Mouse (Mus musculus): ENCODE measurements around the gene Barx2.

The Barx2 gene

GRCm38 (mm10) chr9:31913739-31914591, 703 bp upstream of the Barx2 start:
- CTCF ChIA-PET = interaction anchor here in 3 of 4 experiments (0.6 to 3.5 kb wide), 8 partner anchors 11 to 355 kb away, joined by 3 to 16 read pairs (median 4); no protein-coding TSS in a partner anchor
- POLR2A ChIA-PET = interaction anchor here in 2 of 4 experiments (1.2 to 1.9 kb wide), 3 partner anchors 12 to 229 kb away, joined by 4 to 7 read pairs (median 4); no protein-coding TSS in a partner anchor

- CTCF ChIA-PET = interaction anchor here in 3 of 4 experiments (0.7 to 3.5 kb wide), 10 partner anchors 12 to 353 kb away, joined by 3 to 16 read pairs (median 4); no protein-coding TSS in a partner anchor
- POLR2A ChIA-PET = interaction anchor here in 2 of 4 experiments (0.6 to 1.9 kb wide), 4 partner anchors 14 to 228 kb away, joined by 3 to 7 read pairs (median 4); no protein-coding TSS in a partner anchor
Observed at GRCm38 (mm10) chr9:31912553-31912920, 725 bp downstream of the Barx2 start.

GRCm38 (mm10) chr9:31910221-31910620, 3.0 kb downstream of the Barx2 start:
- POLR2A ChIA-PET = no interaction called here
- CTCF ChIA-PET = no interaction called here

GRCm38 (mm10) chr9:31901781-31902180, 11.5 kb downstream of the Barx2 start:
- ChIA-PET CTCF (no interaction called here), POLR2A (interaction anchor here in 1 of 4 experiments (0.5 kb wide), 1 partner anchor 1203 kb away, joined by 3 read pairs; no protein-coding TSS in a partner anchor)

- ChIA-PET CTCF (interaction anchor here in 2 of 4 experiments (0.6 to 1.4 kb wide), 2 partner anchors 18 to 33 kb away, joined by 3 to 4 read pairs; partner anchors contain the start of gene Barx2 (in 1 of the 2)), POLR2A (interaction anchor here in 1 of 4 experiments (0.8 kb wide), 1 partner anchor 16 kb away, joined by 3 read pairs; no protein-coding TSS in a partner anchor)
Observed at GRCm38 (mm10) chr9:31894775-31895320, 18.4 kb downstream of the Barx2 start.

- ChIA-PET POLR2A (no interaction called here), CTCF (no interaction called here)
Observed at GRCm38 (mm10) chr9:31888333-31888732, 24.9 kb downstream of the Barx2 start.

- POLR2A ChIA-PET = interaction anchor here in 1 of 4 experiments (0.6 kb wide), 1 partner anchor 606 kb away, joined by 3 read pairs; the partner anchor contains the start of gene Prdm10
- CTCF ChIA-PET = no interaction called here
Observed at GRCm38 (mm10) chr9:31886258-31886657, 27.0 kb downstream of the Barx2 start.

GRCm38 (mm10) chr9:31882376-31882775, 30.9 kb downstream of the Barx2 start:
- POLR2A ChIA-PET = no interaction called here
- CTCF ChIA-PET = no interaction called here

GRCm38 (mm10) chr9:31875556-31875955, 37.7 kb downstream of the Barx2 start:
- ChIA-PET CTCF (no interaction called here), POLR2A (no interaction called here)

- POLR2A ChIA-PET = no interaction called here
- CTCF ChIA-PET = no interaction called here
Observed at GRCm38 (mm10) chr9:31874236-31874635, 39.0 kb downstream of the Barx2 start.

GRCm38 (mm10) chr9:31871410-31871809, 41.9 kb downstream of the Barx2 start:
- POLR2A ChIA-PET = no interaction called here

GRCm38 (mm10) chr9:31868823-31869460, 44.3 kb downstream of the Barx2 start:
- ChIA-PET POLR2A (no interaction called here), CTCF (no interaction called here)

More at GRCm38 (mm10) chr9:31871410-31871809, 41.9 kb downstream of the Barx2 start:
- CTCF ChIA-PET = no interaction called here

GRCm38 (mm10) chr9:31863830-31864229, 49.4 kb downstream of the Barx2 start:
- ChIA-PET POLR2A (no interaction called here), CTCF (no interaction called here)

- POLR2A ChIA-PET = no interaction called here
- CTCF ChIA-PET = no interaction called here
Observed at GRCm38 (mm10) chr9:31859446-31859845, 53.8 kb downstream of the Barx2 start.

GRCm38 (mm10) chr9:31858720-31859340, 54.4 kb downstream of the Barx2 start:
- POLR2A ChIA-PET = no interaction called here
- CTCF ChIA-PET = no interaction called here

GRCm38 (mm10) chr9:31857512-31857911, 55.8 kb downstream of the Barx2 start:
- POLR2A ChIA-PET = no interaction called here
- CTCF ChIA-PET = interaction anchor here in 1 of 4 experiments (0.7 kb wide), 1 partner anchor 399 kb away, joined by 5 read pairs; no protein-coding TSS in a partner anchor

GRCm38 (mm10) chr9:31856437-31856836, 56.8 kb downstream of the Barx2 start:
- CTCF ChIA-PET = no interaction called here
- POLR2A ChIA-PET = interaction anchor here in 2 of 4 experiments (0.6 to 1.4 kb wide), 2 partner anchors 59 to 294 kb away, joined by 3 to 4 read pairs; no protein-coding TSS in a partner anchor

GRCm38 (mm10) chr9:31855668-31856067, 57.6 kb downstream of the Barx2 start:
- POLR2A ChIA-PET = interaction anchor here in 1 of 4 experiments (1.0 to 1.4 kb wide), 2 partner anchors 10 to 293 kb away, joined by 4 read pairs; no protein-coding TSS in a partner anchor
- CTCF ChIA-PET = interaction anchor here in 1 of 4 experiments (0.6 kb wide), 1 partner anchor 159 kb away, joined by 3 read pairs; no protein-coding TSS in a partner anchor

GRCm38 (mm10) chr9:31851710-31852109, 61.6 kb downstream of the Barx2 start:
- ChIA-PET POLR2A (no interaction called here), CTCF (no interaction called here)
